Mouse (Mus musculus) CH12.LX (cell line): ENCODE data around the gene Plekha4. TPM values are rescaled to one million over a fixed set of nuclear protein-coding genes. Genes with fewer than 3 reads are reported as not detected.
A peak's percentile ranks its signal among the peaks of the same experiment; 100 is the strongest.

Source experiments
- DNase-seq: peaks from one replicate; pipeline ENCODE4 v3.0.0-alpha.2; 2013; ENCODE audit errors: extremely low read depth
- H3K27ac ChIP-seq: 2 replicates; pipeline ENCODE4 v1.5.1; 2012; ENCODE audit warnings: low read depth, mild to moderate bottlenecking, control low read depth, moderate library complexity; ENCODE audit not compliant: insufficient read depth
- H3K27me3 ChIP-seq: replicated peaks from 2 replicates; pipeline ENCODE3; 2012; ENCODE audit warnings: inconsistent platforms
- H3K36me3 ChIP-seq, 2 experiments: replicated peaks in 1 of 2; 2 replicates each; pipeline versions ENCODE3 to v1.6.1; 2012; ENCODE audit warnings: inconsistent platforms in 1 of 2, low read length in 1 of 2, mild to moderate bottlenecking in 1 of 2, mixed read lengths in 1 of 2, moderate library complexity in 1 of 2; ENCODE audit not compliant: control insufficient read depth in 1 of 2, insufficient read depth in 1 of 2
- H3K4me1 ChIP-seq, 2 experiments: 2 replicates each; pipeline ENCODE4 v1.6.1; 2012; ENCODE audit warnings: inconsistent platforms in 1 of 2, moderate library complexity in 1 of 2; ENCODE audit not compliant: insufficient read depth in 2 of 2, control insufficient read depth in 1 of 2
- H3K4me2 ChIP-seq: 2 replicates; pipeline ENCODE4 v1.6.1; 2012; ENCODE audit warnings: low read depth, mild to moderate bottlenecking, control low read depth; ENCODE audit not compliant: poor library complexity, insufficient read depth, severe bottlenecking
- H3K4me3 ChIP-seq, 3 experiments: fragments of 150-350 bp in 1 of 3; sonication (generic) in 1 of 3; replicated peaks in 1 of 3; 2 replicates each; pipeline versions ENCODE3 to v1.5.1; 2011 to 2012; ENCODE audit warnings: low read depth in 2 of 3, low read length in 2 of 3, mild to moderate bottlenecking in 2 of 3, moderate library complexity in 2 of 3, control low read depth in 1 of 3, improper control_type of control experiment in 1 of 3, inconsistent platforms in 1 of 3, mixed read lengths in 1 of 3; ENCODE audit not compliant: poor library complexity in 1 of 3
- H3K79me2 ChIP-seq: replicated peaks from 2 replicates; pipeline ENCODE4 v1.6.1; 2012; ENCODE audit warnings: mild to moderate bottlenecking, moderate library complexity; ENCODE audit not compliant: control insufficient read depth, poor library complexity, insufficient read depth, severe bottlenecking; ENCODE audit errors: extremely low read depth
- H3K9ac ChIP-seq: 2 replicates; pipeline ENCODE4 v1.6.1; 2012; ENCODE audit warnings: low read depth, mild to moderate bottlenecking, control low read depth, moderate library complexity; ENCODE audit not compliant: insufficient read depth
- H3K9me3 ChIP-seq: replicated peaks from 2 replicates; pipeline ENCODE3; 2012; ENCODE audit warnings: low read length, inconsistent platforms, mixed read lengths
- HCFC1 ChIP-seq: IDR thresholded peaks from 2 replicates; pipeline ENCODE4 v1.6.1; 2012; ENCODE audit warnings: low read depth, mild to moderate bottlenecking, inconsistent platforms, low read length, improper control_type of control experiment
- MAX ChIP-seq: IDR thresholded peaks from 2 replicates; pipeline ENCODE4 v1.6.1; 2011; ENCODE audit warnings: low read length, improper control_type of control experiment
- MAZ ChIP-seq: IDR thresholded peaks from 2 replicates; pipeline ENCODE4 v1.6.1; 2012; ENCODE audit warnings: low read depth, mild to moderate bottlenecking, inconsistent platforms, low read length, improper control_type of control experiment, moderate library complexity
- MXI1 ChIP-seq: IDR thresholded peaks from 2 replicates; pipeline ENCODE4 v1.6.1; 2011; ENCODE audit warnings: mild to moderate bottlenecking, low read depth, low read length, improper control_type of control experiment
- MYC ChIP-seq: IDR thresholded peaks from 2 replicates; pipeline ENCODE4 v1.6.1; 2011; ENCODE audit warnings: low read depth, mild to moderate bottlenecking, improper control_type of control experiment, low read length
- POLR2A ChIP-seq: IDR thresholded peaks from 2 replicates; pipeline ENCODE4 v1.6.1; 2011; ENCODE audit warnings: low read depth, mild to moderate bottlenecking, improper control_type of control experiment, low read length
- POLR2AphosphoS2 ChIP-seq: IDR thresholded peaks from 2 replicates; pipeline ENCODE4 v1.6.1; 2011; ENCODE audit warnings: low read depth, low read length, improper control_type of control experiment
- RAD21 ChIP-seq: IDR thresholded peaks from 2 replicates; pipeline ENCODE4 v1.6.1; 2011; ENCODE audit warnings: low read depth, mild to moderate bottlenecking, low read length, improper control_type of control experiment, moderate library complexity
- SIN3A ChIP-seq: IDR thresholded peaks from 2 replicates; pipeline ENCODE4 v1.6.1; 2012; ENCODE audit warnings: low read length, improper control_type of control experiment, inconsistent platforms
- USF1 ChIP-seq: IDR thresholded peaks from 2 replicates; pipeline ENCODE4 v1.6.1; 2014; ENCODE audit warnings: low read depth, mild to moderate bottlenecking, inconsistent platforms, low read length, improper control_type of control experiment
- ZMIZ1 ChIP-seq: IDR thresholded peaks from 2 replicates; pipeline ENCODE4 v1.6.1; 2012; ENCODE audit warnings: low read depth, mild to moderate bottlenecking, inconsistent platforms, low read length, improper control_type of control experiment
- ZNF384 ChIP-seq: IDR thresholded peaks from 2 replicates; pipeline ENCODE4 v1.6.1; 2012; ENCODE audit warnings: low read depth, low read length, improper control_type of control experiment, inconsistent platforms
- dilution Hi-C: fragments of 300-500 bp; cut with MboI; formaldehyde crosslinking; loops from 2 replicates; pipeline ENCODE4 v1.14.3; 2020; ENCODE audit warnings: low sequenced_read_pairs; ENCODE audit not compliant: extremely low pct_unique_long_range_greater_than_20kb, extremely low pct_ligation_motif_present
- in situ Hi-C: fragments of 300-500 bp; cut with MboI; formaldehyde crosslinking; loops from 3 replicates; pipeline ENCODE4 v1.14.3; 2019; ENCODE audit warnings: low sequenced_read_pairs, low pct_ligation_motif_present, low pct_unique_long_range_greater_than_20kb, mixed read lengths
- polyA plus RNA-seq: library from polyadenylated mRNA; unstranded; fragments of >175 nt; gene quantifications from 2 replicates; pipeline ENCODE4 v1.2.1, GENCODE M21; 2012; ENCODE audit warnings: low read depth; ENCODE audit not compliant: insufficient read length
- total RNA-seq, 2 experiments: library from RNA; depleted of rRNA; stranded (reverse); fragments of 300-350 nt in 1 of 2; fragments of >200 nt in 1 of 2; gene quantifications; 2 replicates each; pipeline ENCODE4 v1.2.3; 2012 to 2014

Plekha4 gene
- total and polyA plus RNA-seq, 3 experiments, result 0.25 to 0.90 (median 0.28) TPM

DNA sequence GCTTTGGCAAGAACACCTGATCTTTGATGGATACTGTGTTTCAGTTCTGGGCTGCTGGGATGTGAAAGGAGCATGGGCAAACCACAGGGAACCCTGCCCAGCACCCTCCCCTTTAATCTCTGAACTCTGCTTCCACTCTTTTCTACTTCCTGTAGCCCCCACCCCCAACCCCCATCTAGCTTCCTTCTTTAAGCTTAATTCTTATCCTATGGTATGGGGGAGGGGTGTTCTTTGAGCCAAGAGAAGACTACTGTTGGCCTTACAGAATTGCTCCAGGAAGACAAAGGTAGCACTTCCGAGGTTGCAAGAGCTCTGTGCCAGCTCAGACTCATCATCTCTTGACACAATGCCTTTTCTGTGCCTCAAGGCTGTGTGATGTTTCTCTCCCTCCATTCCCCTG is 45.8 kb downstream of the Plekha4 start:
- Histone ChIP-seq H3K4me3 (no peak overlapping the region), H3K79me2 (no peaks in the 10 kb centered on the region), H3K27ac (no peak overlapping the region), H3K4me2 (no peak overlapping the region; the same call in 1 of the 2 replicates), H3K4me1 (peaks cover 8 to 36% of the 10 kb centered on the region in 2 experiments), H3K9me3 (no peaks in the 10 kb centered on the region), H3K9ac (0 out of 2 replicates have a peak overlapping the region, but pooled peaks have one; percentile 6), H3K27me3 (no peaks in the 10 kb centered on the region), H3K36me3 (peaks cover 3 to 40% of the 10 kb centered on the region in 2 experiments)
- dilution Hi-C loops (no loop called here), in situ Hi-C loops (no loop called here)
- no peak for TF ChIP-seq MXI1
- no peak for TF ChIP-seq MYC
- TF ChIP-seq POLR2AphosphoS2, result no peak
- TF ChIP-seq POLR2A, result no peak
- no peak for TF ChIP-seq USF1
- TF ChIP-seq ZNF384, result no peak
- no peak for TF ChIP-seq HCFC1
- no peak for DNase-seq

DNA sequence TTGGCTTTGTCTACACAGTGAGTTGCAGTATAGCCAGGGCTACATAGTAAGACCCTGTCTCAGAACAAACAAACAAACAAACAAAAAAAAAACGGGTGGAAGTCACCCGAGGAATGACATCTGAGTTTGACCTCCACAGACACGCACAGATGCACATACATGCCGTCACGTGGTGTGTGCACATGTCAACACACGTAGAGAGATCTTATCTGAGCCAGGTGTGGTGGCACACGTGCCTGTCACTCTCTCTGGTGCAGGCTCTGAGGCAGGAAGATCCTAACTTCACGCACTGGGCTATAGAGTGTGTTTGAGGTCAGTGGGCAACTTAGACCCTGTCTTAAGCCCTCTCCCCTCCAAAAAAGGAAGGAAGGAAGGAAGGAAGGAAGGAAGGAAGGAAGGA is 47.8 kb downstream of the Plekha4 start:
- dilution Hi-C loops, result no loop called here
- Histone ChIP-seq H3K9ac (no peak overlapping the region), H3K36me3 (peaks cover 3 to 48% of the 10 kb centered on the region in 2 experiments), H3K4me2 (no peak overlapping the region), H3K4me3 (no peak overlapping the region), H3K27me3 (no peaks in the 10 kb centered on the region), H3K4me1 (peaks cover 4 to 23% of the 10 kb centered on the region in 2 experiments; a peak in 3 of 4 replicates), H3K27ac (no peak overlapping the region), H3K79me2 (no peaks in the 10 kb centered on the region), H3K9me3 (no peaks in the 10 kb centered on the region)
- in situ Hi-C loops, result no loop called here
- no peak for DNase-seq
- TF ChIP-seq MAZ (no peak), ZMIZ1 (no peak), RAD21 (no peak), MAX (no peak), HCFC1 (no peak)

DNA sequence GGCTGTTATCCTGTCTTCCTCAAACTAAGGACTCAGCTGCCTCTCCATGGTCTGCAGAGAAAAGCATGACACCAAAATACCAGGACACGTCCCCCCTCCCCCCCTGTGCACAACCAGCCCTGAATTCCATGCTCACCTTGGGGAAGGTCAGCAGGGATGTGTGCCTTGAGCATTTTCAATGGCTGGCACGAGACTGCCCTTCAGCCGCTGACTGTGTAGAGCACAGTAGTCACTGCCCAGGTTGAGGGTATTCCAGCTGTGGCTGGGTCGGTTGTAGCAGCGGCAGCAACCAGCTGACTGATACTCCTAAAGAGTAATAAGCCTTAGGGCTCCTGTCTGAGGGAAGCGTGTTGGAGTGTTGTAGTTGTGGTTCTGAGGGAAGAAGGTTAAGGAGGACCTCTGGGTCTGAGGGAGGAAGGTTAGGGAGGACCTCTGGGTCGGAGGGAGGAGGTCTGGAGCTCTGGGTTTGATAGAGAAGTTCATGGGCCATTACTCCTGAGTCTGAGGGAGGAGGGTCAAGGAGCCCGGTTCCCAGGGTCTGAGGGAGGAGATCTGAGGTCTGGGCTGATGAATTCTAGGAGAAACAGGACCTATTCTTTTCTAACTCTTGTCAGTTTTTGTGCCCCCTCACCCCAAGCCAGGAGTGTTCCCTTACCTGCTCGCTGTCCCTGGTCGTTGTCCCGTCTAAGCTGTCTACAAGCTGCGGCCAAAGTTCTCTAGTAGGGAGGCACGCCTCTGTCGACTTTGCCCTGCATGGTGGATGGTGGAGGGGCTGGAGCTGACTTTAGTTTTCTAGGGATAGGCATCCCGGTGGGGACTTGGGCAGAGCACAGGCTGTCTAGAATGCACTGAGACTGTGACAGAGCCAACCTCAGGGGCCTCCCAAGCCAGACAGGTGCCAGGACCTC is 48.6 kb downstream of the Plekha4 start:
- no peak for DNase-seq
- in situ Hi-C loops, result no loop called here

More for the DNA sequence above, 48.6 kb downstream of the Plekha4 start:
- no peak overlapping the region for H3K27ac ChIP-seq
- H3K4me2 ChIP-seq, result no peak overlapping the region
- peaks cover 4 to 23% of the 10 kb centered on the region in 2 experiments; a peak in 3 of 4 replicates for H3K4me1 ChIP-seq
- no peak for TF ChIP-seq SIN3A
- TF ChIP-seq HCFC1, result no peak
- TF ChIP-seq POLR2A, result no peak
- H3K36me3 ChIP-seq, result peaks cover 3 to 48% of the 10 kb centered on the region in 2 experiments
- dilution Hi-C loops, result no loop called here
- H3K4me3 ChIP-seq, result no peak overlapping the region
- no peaks in the 10 kb centered on the region for H3K9me3 ChIP-seq
- no peaks in the 10 kb centered on the region for H3K27me3 ChIP-seq
- no peak overlapping the region for H3K9ac ChIP-seq
- no peaks in the 10 kb centered on the region for H3K79me2 ChIP-seq
